Mouse (Mus musculus): ENCODE data around the gene Dcaf8. TPM values are rescaled to one million over a fixed set of nuclear protein-coding genes. Genes with fewer than 3 reads are reported as not detected.

The Dcaf8 gene
- polyA plus RNA-seq, 2 experiments = 34.6 to 36.2 TPM

DNA sequence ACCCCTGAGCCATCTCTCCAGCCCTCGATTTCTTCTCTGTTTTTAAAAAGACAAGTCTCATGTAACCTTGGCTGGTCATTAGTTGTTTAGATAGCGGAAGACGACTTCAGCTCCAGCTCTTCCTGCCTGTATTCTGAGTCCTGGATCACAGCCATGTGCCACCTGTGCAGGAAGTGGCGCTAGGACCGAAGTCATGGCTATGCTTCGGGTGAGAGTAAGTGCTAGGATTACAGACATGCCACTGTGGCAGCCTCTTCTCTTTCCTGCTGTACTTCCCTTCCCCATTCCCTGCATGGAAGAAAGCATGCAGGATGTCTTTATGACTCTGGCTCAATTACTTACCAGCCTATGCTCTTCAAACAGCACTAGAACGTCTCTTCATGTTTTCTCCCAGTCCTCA, 31.2 kb downstream of the Dcaf8 start:
- TF ChIP-seq CTCF (IDR thresholded peaks at IDR 0.05; ENCODE audit: low read depth) (no peak), EP300 (IDR thresholded peaks at IDR 0.05; ENCODE audit: low read depth) (no peak)
- Histone ChIP-seq H3K4me1 (replicated peaks; ENCODE audit: control insufficient read depth in 2 of 2, insufficient read depth in 2 of 2, low read length in 1 of 2) (no peaks in the 10 kb centered on the region), H3K27me3 (ENCODE audit: control insufficient read depth, insufficient read depth, low read length) (no peaks in the 10 kb centered on the region), H3K36me3 (replicated peaks; ENCODE audit: control insufficient read depth, insufficient read depth, low read depth) (peaks cover 74% of the 10 kb centered on the region), H3K4me3 (ENCODE audit: insufficient read depth in 1 of 2, low read depth in 2 of 2, low read length in 2 of 2) (no peak overlapping the region), H3K4me2 (ENCODE audit: low read depth) (no peak overlapping the region), H3K27ac (no peak overlapping the region), H3K9me3 (ENCODE audit: control insufficient read depth, low read length) (no peaks in the 10 kb centered on the region), H3K9ac (replicated peaks) (no peak overlapping the region)
- ATAC-seq (ENCODE audit: insufficient read depth) (no peak), DNase-seq (ENCODE audit: low read depth in 3 of 3, low spot score in 3 of 3) (no peak)
- WGBS (ENCODE audit: insufficient replicate concordance) = 82% methylated on average over 7 of the region's 7 CpGs

GRCm38 (mm10) chr1:172180881-172181280, 33.0 kb downstream of the Dcaf8 start:
- H3K9me3 ChIP-seq (ENCODE audit: control insufficient read depth, low read length) = no peaks in the 10 kb centered on the region
- H3K36me3 ChIP-seq (replicated peaks; ENCODE audit: control insufficient read depth, insufficient read depth, low read depth) = peaks cover 68% of the 10 kb centered on the region
- no peak overlapping the region for H3K27ac ChIP-seq
- no peaks in the 10 kb centered on the region for H3K27me3 ChIP-seq (ENCODE audit: control insufficient read depth, insufficient read depth, low read length)
- ATAC-seq (ENCODE audit: insufficient read depth) (no peak), DNase-seq (ENCODE audit: low read depth in 3 of 3, low spot score in 3 of 3) (no peak)
- TF ChIP-seq CTCF (IDR thresholded peaks at IDR 0.05; ENCODE audit: low read depth) (no peak), EP300 (IDR thresholded peaks at IDR 0.05; ENCODE audit: low read depth) (no peak)
- no peak overlapping the region for H3K9ac ChIP-seq (replicated peaks)
- H3K4me2 ChIP-seq (ENCODE audit: low read depth) = no peak overlapping the region
- no peaks in the 10 kb centered on the region for H3K4me1 ChIP-seq (replicated peaks; ENCODE audit: control insufficient read depth in 2 of 2, insufficient read depth in 2 of 2, low read length in 1 of 2)
- WGBS (ENCODE audit: insufficient replicate concordance) = 84% methylated on average over 4 of the region's 4 CpGs
- no peak overlapping the region for H3K4me3 ChIP-seq (ENCODE audit: insufficient read depth in 1 of 2, low read depth in 2 of 2, low read length in 2 of 2)

DNA sequence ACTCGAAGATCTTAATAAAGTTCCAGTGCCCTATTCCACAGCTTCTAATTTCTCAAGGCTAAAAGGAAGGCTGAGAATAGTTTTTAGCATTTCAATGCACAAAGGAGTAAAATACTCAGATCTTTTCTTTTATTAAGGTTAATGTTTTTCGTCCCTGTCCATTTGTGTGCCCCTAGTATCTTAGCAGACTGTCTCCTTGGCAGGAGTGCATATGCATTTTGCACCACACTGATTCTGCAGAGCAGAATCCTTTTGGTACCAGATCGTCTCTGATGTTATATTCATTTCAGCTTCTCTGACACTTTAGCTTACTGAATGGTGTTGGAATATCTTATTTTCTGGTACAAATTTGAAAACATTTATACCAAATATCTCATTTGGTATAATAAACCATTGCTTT, 33.9 kb downstream of the Dcaf8 start:
- DNase-seq (ENCODE audit: low read depth in 3 of 3, low spot score in 3 of 3) (no peak), ATAC-seq (ENCODE audit: insufficient read depth) (no peak)
- H3K4me3 ChIP-seq (ENCODE audit: insufficient read depth in 1 of 2, low read depth in 2 of 2, low read length in 2 of 2) = no peak overlapping the region
- H3K36me3 ChIP-seq (replicated peaks; ENCODE audit: control insufficient read depth, insufficient read depth, low read depth) = peaks cover 72% of the 10 kb centered on the region
- no peak overlapping the region for H3K4me2 ChIP-seq (ENCODE audit: low read depth)
- no peak overlapping the region for H3K9ac ChIP-seq (replicated peaks)
- H3K27me3 ChIP-seq (ENCODE audit: control insufficient read depth, insufficient read depth, low read length) = no peaks in the 10 kb centered on the region
- H3K9me3 ChIP-seq (ENCODE audit: control insufficient read depth, low read length) = no peaks in the 10 kb centered on the region
- TF ChIP-seq EP300 (IDR thresholded peaks at IDR 0.05; ENCODE audit: low read depth) (no peak), CTCF (IDR thresholded peaks at IDR 0.05; ENCODE audit: low read depth) (no peak)
- 79% methylated on average over 3 of the region's 3 CpGs for WGBS (ENCODE audit: insufficient replicate concordance)
- H3K4me1 ChIP-seq (replicated peaks; ENCODE audit: control insufficient read depth in 2 of 2, insufficient read depth in 2 of 2, low read length in 1 of 2) = no peaks in the 10 kb centered on the region
- no peak overlapping the region for H3K27ac ChIP-seq

- peaks cover 76% of the 10 kb centered on the region for H3K36me3 ChIP-seq (replicated peaks; ENCODE audit: control insufficient read depth, insufficient read depth, low read depth)
- no peaks in the 10 kb centered on the region for H3K9me3 ChIP-seq (ENCODE audit: control insufficient read depth, low read length)
- H3K4me2 ChIP-seq (ENCODE audit: low read depth) = no peak overlapping the region
- no peak overlapping the region for H3K27ac ChIP-seq
- DNase-seq (ENCODE audit: low read depth in 3 of 3, low spot score in 3 of 3) (peak in 1 of 3 experiments; percentile 44), ATAC-seq (ENCODE audit: insufficient read depth) (no peak)
- no peaks in the 10 kb centered on the region for H3K4me1 ChIP-seq (replicated peaks; ENCODE audit: control insufficient read depth in 2 of 2, insufficient read depth in 2 of 2, low read length in 1 of 2)
- H3K9ac ChIP-seq (replicated peaks) = no peak overlapping the region
- H3K4me3 ChIP-seq (ENCODE audit: insufficient read depth in 1 of 2, low read depth in 2 of 2, low read length in 2 of 2) = no peak overlapping the region
- H3K27me3 ChIP-seq (ENCODE audit: control insufficient read depth, insufficient read depth, low read length) = no peaks in the 10 kb centered on the region
- 90% methylated on average over 6 of the region's 6 CpGs for WGBS (ENCODE audit: insufficient replicate concordance)
- no peak for TF ChIP-seq CTCF (IDR thresholded peaks at IDR 0.05; ENCODE audit: low read depth)
Observed at GRCm38 (mm10) chr1:172183056-172183455, 35.2 kb downstream of the Dcaf8 start.

DNA sequence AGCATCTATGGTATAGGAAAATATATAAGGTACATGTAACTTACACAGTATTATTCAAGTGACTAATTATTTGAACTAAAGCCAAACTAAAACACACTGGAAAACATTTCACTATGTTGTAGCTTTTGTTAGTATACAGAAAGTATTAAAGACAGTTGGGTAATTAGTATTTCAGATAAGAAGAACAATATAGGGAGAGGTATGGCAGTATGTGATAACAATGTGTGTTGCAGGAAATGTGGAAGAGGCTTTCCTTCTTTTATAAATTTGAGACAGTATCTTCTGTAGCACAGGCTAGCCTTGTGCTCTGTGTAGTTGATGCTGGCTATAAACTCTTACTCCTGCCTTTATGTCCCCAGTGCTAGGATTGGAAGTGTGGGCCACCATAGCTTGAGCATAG, 36.0 kb downstream of the Dcaf8 start:
- TF ChIP-seq EP300 (IDR thresholded peaks at IDR 0.05; ENCODE audit: low read depth) = no peak
- no peak for TF ChIP-seq CTCF (IDR thresholded peaks at IDR 0.05; ENCODE audit: low read depth)
- no peak for ATAC-seq (ENCODE audit: insufficient read depth)
- DNase-seq (ENCODE audit: low read depth in 3 of 3, low spot score in 3 of 3) = no peak
- no peak overlapping the region for H3K9ac ChIP-seq (replicated peaks)
- no peak overlapping the region for H3K4me2 ChIP-seq (ENCODE audit: low read depth)
- no peaks in the 10 kb centered on the region for H3K4me1 ChIP-seq (replicated peaks; ENCODE audit: control insufficient read depth in 2 of 2, insufficient read depth in 2 of 2, low read length in 1 of 2)
- peaks cover 76% of the 10 kb centered on the region for H3K36me3 ChIP-seq (replicated peaks; ENCODE audit: control insufficient read depth, insufficient read depth, low read depth)
- H3K4me3 ChIP-seq (ENCODE audit: insufficient read depth in 1 of 2, low read depth in 2 of 2, low read length in 2 of 2) = no peak overlapping the region
- no peaks in the 10 kb centered on the region for H3K27me3 ChIP-seq (ENCODE audit: control insufficient read depth, insufficient read depth, low read length)
- H3K9me3 ChIP-seq (ENCODE audit: control insufficient read depth, low read length) = no peaks in the 10 kb centered on the region
- no peak overlapping the region for H3K27ac ChIP-seq
